Mouse (Mus musculus) neural tube, embryonic 13.5 days (tissue): ENCODE measurements around the gene Tph1. TPM values are rescaled to one million over a fixed set of nuclear protein-coding genes. Genes with fewer than 3 reads are reported as not detected.

ENCODE experiments used
- ATAC-seq: fragments of 200-750 bp; cut with Nextera tagmentation; 2 replicates; pipeline ENCODE4 v1.8.0; 2017; ENCODE audit warnings: low read depth, mild to moderate bottlenecking, moderate TSS enrichment, moderate library complexity
- H3K27ac ChIP-seq: fragments of 300-500 bp; sonication (generic); replicated peaks from 2 replicates; pipeline ENCODE4 v1.5.1; 2015; ENCODE audit warnings: moderate library complexity, mild to moderate bottlenecking, inconsistent platforms
- H3K27me3 ChIP-seq: fragments of 300-500 bp; sonication (generic); 2 replicates; pipeline ENCODE4 v1.6.1; 2015; ENCODE audit warnings: mild to moderate bottlenecking, inconsistent platforms
- H3K36me3 ChIP-seq: fragments of 300-500 bp; sonication (generic); 2 replicates; pipeline ENCODE4 v1.6.1; 2015; ENCODE audit warnings: mild to moderate bottlenecking, inconsistent platforms
- H3K4me1 ChIP-seq: fragments of 300-500 bp; sonication (generic); replicated peaks from 2 replicates; pipeline ENCODE4 v1.6.1; 2015; ENCODE audit warnings: inconsistent platforms
- H3K4me2 ChIP-seq: fragments of 300-500 bp; sonication (generic); 2 replicates; pipeline ENCODE4 v1.6.1; 2015; ENCODE audit warnings: inconsistent platforms, mild to moderate bottlenecking, moderate library complexity
- H3K4me3 ChIP-seq: fragments of 300-500 bp; sonication (generic); 2 replicates; pipeline ENCODE4 v1.5.1; 2015; ENCODE audit warnings: mild to moderate bottlenecking, inconsistent platforms
- H3K9ac ChIP-seq: fragments of 300-500 bp; sonication (generic); 2 replicates; pipeline ENCODE4 v1.6.1; 2015; ENCODE audit warnings: moderate library complexity, mild to moderate bottlenecking, inconsistent platforms
- H3K9me3 ChIP-seq: fragments of 300-500 bp; sonication (generic); 2 replicates; pipeline ENCODE4 v1.6.1; 2016; ENCODE audit warnings: inconsistent platforms
- WGBS: fragments of 180-500 bp; shearing (Covaris S2); methylation state at CpG from one replicate; pipeline ENCODE4 v1.1.7; 2015; 5-methylcytosine and 5-hydroxymethylcytosine counted together
- polyA plus RNA-seq: library from polyadenylated mRNA; unstranded; fragments of >200 nt; fragmentation: Nextera tagmentation; extraction: Ambion mirVana; gene quantifications from 2 replicates; pipeline ENCODE4 v1.2.1, GENCODE M21; 2015

Gene Tph1
- polyA plus RNA-seq, 1 experiment from 2014 or later = 0.60 TPM

- WGBS = 74% methylated on average over 6 of the region's 6 CpGs
Measured at GRCm38 (mm10) chr7:46612421-46612937, 59.9 kb downstream of the Tph1 start.

GRCm38 (mm10) chr7:46611970-46612369, 60.4 kb downstream of the Tph1 start:
- peaks cover 22% of the 10 kb centered on the region for H3K36me3 ChIP-seq
- no peaks in the 10 kb centered on the region for H3K27me3 ChIP-seq
- H3K27ac ChIP-seq = no peak overlapping the region
- H3K9ac ChIP-seq = no peak overlapping the region
- 88% methylated on average over 9 of the region's 9 CpGs for WGBS
- H3K9me3 ChIP-seq = no peaks in the 10 kb centered on the region
- no peaks in the 10 kb centered on the region for H3K4me1 ChIP-seq
- no peak overlapping the region for H3K4me2 ChIP-seq
- ATAC-seq = no peak
- no peak overlapping the region for H3K4me3 ChIP-seq

More at GRCm38 (mm10) chr7:46612421-46612937, 59.9 kb downstream of the Tph1 start:
- Histone ChIP-seq H3K9me3 (no peaks in the 10 kb centered on the region), H3K36me3 (peaks cover 22% of the 10 kb centered on the region), H3K27ac (no peak overlapping the region), H3K4me3 (no peak overlapping the region), H3K4me2 (no peak overlapping the region), H3K9ac (no peak overlapping the region), H3K4me1 (no peaks in the 10 kb centered on the region), H3K27me3 (no peaks in the 10 kb centered on the region)
- ATAC-seq = no peak

GRCm38 (mm10) chr7:46609317-46609716, 63.0 kb downstream of the Tph1 start:
- no peak overlapping the region for H3K4me3 ChIP-seq
- no peaks in the 10 kb centered on the region for H3K27me3 ChIP-seq
- WGBS = 85% methylated on average over 4 of the region's 4 CpGs
- H3K4me2 ChIP-seq = no peak overlapping the region
- H3K27ac ChIP-seq = no peak overlapping the region
- no peak overlapping the region for H3K9ac ChIP-seq
- H3K4me1 ChIP-seq = no peaks in the 10 kb centered on the region
- H3K9me3 ChIP-seq = no peaks in the 10 kb centered on the region
- H3K36me3 ChIP-seq = peaks cover 26% of the 10 kb centered on the region
- ATAC-seq = no peak

- Histone ChIP-seq H3K9me3 (no peaks in the 10 kb centered on the region), H3K36me3 (peaks cover 18% of the 10 kb centered on the region; the same call in 1 of the 2 replicates), H3K27ac (no peak overlapping the region), H3K9ac (no peak overlapping the region), H3K27me3 (no peaks in the 10 kb centered on the region), H3K4me2 (no peak overlapping the region), H3K4me1 (peaks cover 8% of the 10 kb centered on the region), H3K4me3 (no peak overlapping the region)
- peak; percentile 58 for ATAC-seq
- 62% methylated on average over 11 of the region's 11 CpGs for WGBS
Measured at GRCm38 (mm10) chr7:46607428-46608055, 64.8 kb downstream of the Tph1 start.

GRCm38 (mm10) chr7:46607031-46607426, 65.3 kb downstream of the Tph1 start:
- no peak overlapping the region for H3K4me3 ChIP-seq
- no peaks in the 10 kb centered on the region for H3K27me3 ChIP-seq
- peak; percentile 58; the same call in 1 of the 2 replicates for ATAC-seq
- peaks cover 13% of the 10 kb centered on the region; the same call in 1 of the 2 replicates for H3K36me3 ChIP-seq
- no peak overlapping the region for H3K9ac ChIP-seq
- no peak overlapping the region for H3K27ac ChIP-seq
- WGBS = 66% methylated on average over 8 of the region's 8 CpGs
- no peaks in the 10 kb centered on the region for H3K9me3 ChIP-seq
- H3K4me1 ChIP-seq = peaks cover 13% of the 10 kb centered on the region
- H3K4me2 ChIP-seq = no peak overlapping the region

GRCm38 (mm10) chr7:46606391-46607030, 65.8 kb downstream of the Tph1 start:
- WGBS = 82% methylated on average over 7 of the region's 7 CpGs
- Histone ChIP-seq H3K4me3 (no peak overlapping the region), H3K4me1 (peaks cover 18% of the 10 kb centered on the region), H3K4me2 (no peak overlapping the region), H3K27me3 (no peaks in the 10 kb centered on the region), H3K9me3 (no peaks in the 10 kb centered on the region), H3K9ac (no peak overlapping the region), H3K27ac (no peak overlapping the region), H3K36me3 (peaks cover 10% of the 10 kb centered on the region; the same call in 1 of the 2 replicates)
- ATAC-seq = peak; percentile 51; the same call in 1 of the 2 replicates

GRCm38 (mm10) chr7:46603051-46603450, 69.3 kb downstream of the Tph1 start:
- H3K4me3 ChIP-seq = no peak overlapping the region
- H3K27ac ChIP-seq = no peak overlapping the region
- 73% methylated on average over 7 of the region's 7 CpGs for WGBS
- no peak for ATAC-seq
- peaks cover 10% of the 10 kb centered on the region; the same call in 1 of the 2 replicates for H3K36me3 ChIP-seq
- H3K9ac ChIP-seq = no peak overlapping the region
- peaks cover 28% of the 10 kb centered on the region for H3K4me1 ChIP-seq
- no peaks in the 10 kb centered on the region for H3K9me3 ChIP-seq
- no peaks in the 10 kb centered on the region for H3K27me3 ChIP-seq
- H3K4me2 ChIP-seq = no peak overlapping the region

- Histone ChIP-seq H3K27me3 (no peaks in the 10 kb centered on the region), H3K36me3 (peaks cover 10% of the 10 kb centered on the region; the same call in 1 of the 2 replicates), H3K4me1 (peaks cover 28% of the 10 kb centered on the region), H3K4me3 (no peak overlapping the region), H3K9me3 (no peaks in the 10 kb centered on the region), H3K27ac (peak overlapping the region; percentile 70), H3K4me2 (no peak overlapping the region), H3K9ac (no peak overlapping the region)
- WGBS = 32% methylated on average over 4 of the region's 4 CpGs
- ATAC-seq = peak; percentile 62
Measured at GRCm38 (mm10) chr7:46602079-46602478, 70.3 kb downstream of the Tph1 start.

- WGBS = 61% methylated on average over 5 of the region's 5 CpGs
- Histone ChIP-seq H3K4me1 (peaks cover 28% of the 10 kb centered on the region), H3K9me3 (no peaks in the 10 kb centered on the region), H3K4me2 (no peak overlapping the region), H3K36me3 (peaks cover 10% of the 10 kb centered on the region; the same call in 1 of the 2 replicates), H3K27ac (peak overlapping the region; percentile 70), H3K9ac (no peak overlapping the region), H3K27me3 (no peaks in the 10 kb centered on the region), H3K4me3 (no peak overlapping the region)
- no peak for ATAC-seq
Measured at GRCm38 (mm10) chr7:46601097-46601496, 71.2 kb downstream of the Tph1 start.

- ATAC-seq = no peak
Measured at GRCm38 (mm10) chr7:46597006-46597405, 75.3 kb downstream of the Tph1 start.

More at GRCm38 (mm10) chr7:46597006-46597405, 75.3 kb downstream of the Tph1 start:
- Histone ChIP-seq H3K36me3 (no peaks in the 10 kb centered on the region; the same call in 1 of the 2 replicates), H3K9ac (no peak overlapping the region), H3K4me2 (no peak overlapping the region), H3K9me3 (no peaks in the 10 kb centered on the region), H3K27ac (no peak overlapping the region), H3K4me1 (peaks cover 15% of the 10 kb centered on the region), H3K27me3 (no peaks in the 10 kb centered on the region), H3K4me3 (no peak overlapping the region)
- WGBS = 86% methylated on average over 2 of the region's 2 CpGs
